ENCODE assay signal across 7 mouse cellular contexts in the genomic region with DNA sequence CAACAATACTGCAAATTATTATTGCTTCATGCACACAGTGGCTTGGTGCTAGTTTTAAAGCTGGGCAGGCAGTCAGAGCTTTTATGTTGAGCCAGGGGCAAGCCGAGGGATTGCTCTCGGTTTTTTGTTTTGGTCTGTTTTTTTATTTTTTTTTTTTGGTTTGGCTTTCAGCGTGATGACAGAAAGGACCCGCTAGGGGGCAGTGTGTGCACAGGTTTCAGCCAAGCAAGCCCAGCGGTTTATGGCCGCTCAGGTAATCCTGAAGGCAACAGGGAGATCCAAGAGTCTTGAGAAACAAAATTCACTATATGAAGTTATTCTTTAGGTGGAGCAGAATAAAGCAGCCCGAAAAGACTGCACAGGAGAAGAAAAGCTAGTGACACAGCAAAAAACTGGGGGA.
DNase-seq lines count a peak whose midpoint lies in the region; ATAC-seq lines count a peak whose summit lies in the region.

No protein-coding gene starts in this region.

- H3K4me1 ChIP-seq in hindbrain, embryonic 13.5 days (replicated peaks), result peaks cover 23% of the 10 kb centered on the region
- H3K4me1 ChIP-seq in megakaryocyte, embryonic 14.5 days, result peaks cover 30% of the 10 kb centered on the region

- DNase-seq in WW6 (ENCODE audit: low read depth, low spot score), result peak; percentile 31
- peak; percentile 37 for DNase-seq in cerebellum, adult 11 months
- peak; percentile 53 to 68 for DNase-seq in layer of hippocampus, postnatal 36 days
- DNase-seq in spleen, adult 12 weeks (ENCODE audit: low spot score), result peak; percentile 21

- peak; percentile 75 for ATAC-seq in frontal cortex, adult (ENCODE audit: low TSS enrichment)
- ATAC-seq in hindbrain, embryonic 13.5 days (ENCODE audit: low FRiP score), result no peak

- no peak overlapping the region for H3K4me3 ChIP-seq in hindbrain, embryonic 13.5 days
- H3K4me3 ChIP-seq in megakaryocyte, embryonic 14.5 days (replicated peaks), result peak overlapping the region; percentile 38

- no peaks in the 10 kb centered on the region for H3K9me3 ChIP-seq in hindbrain, embryonic 13.5 days
- no peaks in the 10 kb centered on the region for H3K9me3 ChIP-seq in megakaryocyte, embryonic 14.5 days

- H3K27ac ChIP-seq in hindbrain, embryonic 13.5 days, result 0 out of 2 replicates have a peak overlapping the region, but pooled peaks have one; percentile 25

- no peak overlapping the region for H3K9ac ChIP-seq in hindbrain, embryonic 13.5 days

- WGBS in hindbrain, embryonic 13.5 days, result 4% methylated on average over 7 of the region's 7 CpGs

- H3K27me3 ChIP-seq in hindbrain, embryonic 13.5 days, result no peaks in the 10 kb centered on the region
- no peaks in the 10 kb centered on the region for H3K27me3 ChIP-seq in megakaryocyte, embryonic 14.5 days (replicated peaks)

- H3K36me3 ChIP-seq in hindbrain, embryonic 13.5 days, result no peaks in the 10 kb centered on the region
- H3K36me3 ChIP-seq in megakaryocyte, embryonic 14.5 days (replicated peaks; ENCODE audit: low read length), result no peaks in the 10 kb centered on the region

- no peak overlapping the region for H3K4me2 ChIP-seq in hindbrain, embryonic 13.5 days
